Mouse (Mus musculus) kidney, postnatal 10 days (tissue): ENCODE results near the gene Creb3l1.
A peak's percentile ranks its signal among the peaks of the same experiment; 100 is the strongest.

Source experiments
- DNase-seq: peaks from one replicate; pipeline ENCODE4 v3.0.0; 2021; ENCODE audit warnings: mixed read lengths

Gene Creb3l1

DNA sequence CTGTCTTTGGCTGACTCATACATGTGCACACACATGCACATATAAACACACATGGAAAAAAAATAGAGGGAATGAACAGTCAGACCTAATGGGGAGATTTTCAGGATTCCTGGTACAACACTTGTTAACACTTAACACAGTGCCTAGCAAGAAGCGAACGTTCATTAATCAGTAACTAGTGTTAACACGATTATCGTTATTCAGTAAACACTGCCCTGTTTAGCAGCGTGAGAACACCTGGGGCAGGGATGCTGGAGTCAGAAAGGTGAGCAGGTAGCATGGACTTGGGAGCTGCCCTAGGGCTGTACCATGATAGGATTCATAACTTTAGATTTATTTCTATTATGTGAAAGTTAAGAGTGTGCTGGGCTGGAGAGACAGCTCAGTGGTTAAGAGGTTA lies 28.3 kb downstream of the Creb3l1 start:
- DNase-seq = no peak

- no peak for DNase-seq
These were observed 30.9 kb downstream of the Creb3l1 start for GRCm38 (mm10) chr2:91993409-91993808.

- no peak for DNase-seq
These were observed 34.6 kb downstream of the Creb3l1 start for GRCm38 (mm10) chr2:91989750-91990149.

DNA sequence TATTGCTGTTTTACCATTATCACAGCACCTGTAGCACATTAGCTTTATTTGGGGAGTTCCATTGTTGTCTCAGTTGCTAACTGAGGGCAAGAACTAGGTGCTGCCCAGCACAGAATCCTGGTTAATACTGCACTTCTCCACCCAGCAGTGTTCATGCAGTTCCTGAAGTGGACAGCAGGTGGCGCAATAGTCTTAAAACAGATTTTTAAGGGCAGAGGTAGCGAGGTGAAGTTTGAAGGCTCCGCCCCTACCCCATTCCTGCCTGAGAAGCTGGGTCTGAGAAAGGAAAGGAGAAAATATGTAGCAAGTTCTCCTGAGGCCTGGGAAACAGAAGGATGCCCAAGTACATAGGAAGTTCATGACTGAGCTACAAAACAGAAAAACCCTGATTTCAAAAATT lies 36.8 kb downstream of the Creb3l1 start:
- peak; percentile 94 for DNase-seq

DNA sequence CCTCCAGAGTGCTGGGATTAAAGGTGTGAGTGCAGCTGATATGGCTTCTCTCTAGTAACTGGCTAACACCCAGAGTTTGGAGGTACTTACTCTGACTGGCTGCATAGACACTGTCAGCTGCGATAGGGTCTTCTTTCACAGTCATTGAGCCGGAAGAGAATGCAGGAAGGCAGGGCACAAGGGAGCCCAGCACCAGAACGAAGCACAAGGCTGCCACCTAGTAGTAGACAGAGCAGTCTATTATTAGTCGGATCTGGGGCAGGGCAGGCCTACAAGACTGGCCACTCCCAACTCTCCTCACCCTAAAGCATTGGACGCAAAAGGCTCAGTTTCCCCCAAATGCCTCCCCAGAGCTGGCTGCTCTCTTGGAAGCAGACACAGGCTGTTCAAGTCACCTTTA lies 38.2 kb downstream of the Creb3l1 start:
- DNase-seq = peak; percentile 49

GRCm38 (mm10) chr2:91984906-91985525 lies 39.3 kb downstream of the Creb3l1 start:
- DNase-seq = no peak

DNA sequence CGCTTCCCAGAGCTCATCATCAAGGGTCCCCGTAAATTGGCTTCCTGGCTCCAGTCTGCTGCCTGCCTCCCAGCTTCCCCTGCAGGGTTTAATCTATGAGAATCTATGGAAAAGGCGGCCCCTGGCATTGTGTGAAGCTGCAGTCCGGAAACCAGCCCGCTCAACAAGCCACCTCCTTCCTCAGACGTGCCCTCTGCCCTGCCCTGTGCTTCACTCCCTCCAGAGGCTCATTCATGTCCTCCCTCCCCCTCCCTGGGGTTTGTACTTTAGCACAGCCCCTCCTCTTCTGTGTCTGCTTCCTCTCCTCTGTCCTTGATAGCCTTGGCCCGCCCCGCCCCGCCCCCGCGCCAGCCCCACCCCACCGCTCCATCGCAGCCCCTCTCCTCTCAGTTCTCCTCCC lies 39.9 kb downstream of the Creb3l1 start:
- peak; percentile 87 for DNase-seq

GRCm38 (mm10) chr2:91980830-91981229 lies 43.5 kb downstream of the Creb3l1 start:
- no peak for DNase-seq

DNA sequence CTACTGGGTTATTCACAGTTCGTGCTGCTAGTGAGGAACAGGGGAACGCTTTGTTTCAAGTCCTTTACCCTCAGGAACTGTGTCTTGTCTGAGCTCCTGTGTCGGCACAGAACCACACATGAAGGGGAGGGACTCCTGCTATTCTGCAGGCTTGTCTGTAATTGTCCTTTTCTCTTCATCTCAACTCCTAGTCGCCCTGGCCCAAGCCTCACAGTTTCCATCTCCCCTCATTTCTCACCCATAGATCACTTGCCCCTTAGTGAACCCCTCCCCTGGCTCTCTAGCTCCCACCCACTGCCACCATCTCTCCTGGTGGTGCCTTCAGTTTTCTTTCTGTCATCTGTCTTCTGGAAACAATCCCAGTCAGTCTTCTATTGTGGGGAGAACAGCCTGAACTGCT lies 44.1 kb downstream of the Creb3l1 start:
- DNase-seq = no peak

DNA sequence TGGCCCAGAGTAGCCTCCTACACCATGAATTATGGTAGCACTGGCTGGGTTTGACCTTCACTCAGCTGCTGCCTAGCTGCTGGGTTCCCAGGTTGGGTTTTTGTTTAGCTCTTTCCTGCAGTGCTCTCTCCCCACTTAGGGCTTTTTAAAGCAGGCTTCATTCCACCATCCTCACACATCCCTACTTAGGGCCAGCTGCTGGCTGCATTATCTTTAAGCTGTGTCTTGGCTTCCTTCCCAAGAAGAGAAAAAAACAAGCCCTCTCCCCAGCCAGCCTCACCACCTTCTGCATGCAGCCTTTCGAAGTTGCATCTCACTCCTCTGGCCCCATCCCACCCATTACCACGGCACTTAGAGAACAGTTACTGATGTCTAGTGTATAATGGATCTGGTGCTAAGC lies 45.8 kb downstream of the Creb3l1 start:
- DNase-seq = no peak

GRCm38 (mm10) chr2:91977960-91978359 lies 46.3 kb downstream of the Creb3l1 start:
- DNase-seq = no peak

DNA sequence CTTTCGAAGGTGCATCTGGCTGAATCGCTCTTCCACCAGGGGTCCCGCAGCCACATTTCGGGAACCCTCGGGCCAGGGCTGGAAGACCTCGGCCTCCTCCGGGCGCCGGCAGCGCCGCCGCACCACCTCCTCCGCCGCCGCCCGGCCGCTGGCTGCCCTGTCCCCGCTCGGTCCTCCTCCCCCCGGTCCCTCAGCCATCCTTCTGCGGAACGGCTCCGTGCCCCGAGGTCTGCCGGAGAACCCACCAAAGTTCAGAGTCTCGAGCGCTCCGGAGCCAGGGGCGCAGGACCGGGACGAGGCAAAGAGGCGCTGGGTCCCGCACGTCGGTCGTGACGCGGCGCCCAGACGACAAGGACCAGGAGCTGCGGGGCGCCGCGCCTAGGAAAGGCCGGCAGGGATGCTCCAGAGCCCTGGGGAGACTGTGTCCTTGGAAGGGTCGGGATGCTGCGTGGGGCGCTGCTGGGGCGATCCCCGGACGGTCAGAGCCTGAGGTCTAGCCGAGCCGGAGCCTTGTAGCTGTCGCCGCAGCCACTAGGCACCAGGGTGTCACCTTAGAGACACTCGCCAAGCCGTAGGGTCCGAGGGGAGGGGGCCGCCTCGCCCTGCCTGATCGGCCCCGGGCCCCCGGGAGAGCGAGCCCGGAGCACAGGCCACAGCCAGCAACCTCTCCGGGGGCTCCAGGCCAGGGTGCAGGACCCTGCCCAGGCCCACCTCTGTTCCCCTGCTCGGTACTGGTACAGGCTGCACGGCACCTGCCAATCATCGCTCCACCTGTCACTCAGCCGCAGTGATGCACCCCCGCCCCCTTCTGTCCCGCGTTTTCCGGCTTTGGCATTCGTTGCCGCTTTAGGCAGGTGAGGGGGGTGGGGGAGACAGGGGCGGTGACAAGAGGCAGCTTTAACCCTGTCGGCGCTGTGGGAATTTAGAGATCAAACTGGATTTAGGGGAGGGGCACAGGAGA lies 48.4 kb downstream of the Creb3l1 start, which contains the start of gene Dgkz:
Dgkz (minus strand) TSS at position 284 of the 961 bp plus-strand sequence.
- DNase-seq = peak; percentile 30

DNA sequence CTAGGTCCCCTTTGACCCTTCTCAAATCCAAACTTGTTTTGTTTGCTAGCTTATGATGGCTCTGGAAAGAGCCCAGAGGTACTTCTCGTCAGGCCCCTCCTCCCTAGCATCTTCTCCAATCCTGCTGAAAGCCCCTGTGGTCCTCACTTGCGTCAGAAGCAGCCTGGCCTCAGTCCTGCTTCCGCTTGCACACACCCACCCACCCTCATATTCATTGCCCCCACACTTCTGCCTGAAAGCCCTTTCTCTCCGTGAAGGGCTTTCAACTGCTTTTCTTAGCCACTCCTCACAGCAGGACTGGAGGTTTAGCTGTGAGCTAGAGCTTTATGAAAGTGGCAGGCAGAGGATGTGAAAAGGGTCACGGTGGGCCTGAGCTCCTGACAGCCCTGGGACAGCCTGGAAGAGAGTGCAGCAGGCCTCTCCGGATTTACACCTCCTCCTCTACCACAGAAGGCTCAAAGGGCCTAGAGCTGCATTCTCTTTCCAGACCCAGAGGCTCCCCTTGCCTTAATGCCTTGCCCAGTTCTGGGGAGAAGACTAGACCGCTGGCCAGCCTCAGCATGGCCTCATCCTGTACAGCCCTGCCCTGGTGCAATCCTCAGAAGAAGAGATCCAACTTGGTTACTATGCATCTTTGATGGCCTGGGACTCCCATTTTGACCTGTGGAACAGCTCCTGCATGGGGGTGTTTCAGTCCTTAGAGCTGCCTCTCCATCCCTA lies 50.7 kb downstream of the Creb3l1 start:
- no peak for DNase-seq

DNA sequence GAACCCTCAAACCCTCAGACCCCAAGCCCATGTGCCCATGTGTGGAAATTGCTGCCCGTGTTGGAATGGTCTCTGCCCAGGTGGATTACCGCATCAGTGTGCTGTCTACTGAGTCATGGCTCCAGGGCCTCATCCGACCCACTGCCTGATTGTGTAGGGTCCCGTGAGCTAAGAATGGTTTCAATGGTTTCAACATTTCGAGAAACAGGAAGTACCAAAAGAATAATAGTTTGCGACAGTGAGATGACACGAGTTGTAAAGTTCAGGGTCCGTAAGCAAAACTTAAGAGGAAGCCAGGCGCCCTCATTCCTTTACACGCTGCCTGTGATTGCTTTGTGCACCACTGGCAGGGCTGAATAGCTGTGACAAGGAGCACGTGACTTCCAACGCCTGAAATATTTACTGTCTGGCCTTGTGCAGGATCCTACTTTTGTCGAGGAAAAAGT lies 52.2 kb downstream of the Creb3l1 start:
- DNase-seq = no peak

DNA sequence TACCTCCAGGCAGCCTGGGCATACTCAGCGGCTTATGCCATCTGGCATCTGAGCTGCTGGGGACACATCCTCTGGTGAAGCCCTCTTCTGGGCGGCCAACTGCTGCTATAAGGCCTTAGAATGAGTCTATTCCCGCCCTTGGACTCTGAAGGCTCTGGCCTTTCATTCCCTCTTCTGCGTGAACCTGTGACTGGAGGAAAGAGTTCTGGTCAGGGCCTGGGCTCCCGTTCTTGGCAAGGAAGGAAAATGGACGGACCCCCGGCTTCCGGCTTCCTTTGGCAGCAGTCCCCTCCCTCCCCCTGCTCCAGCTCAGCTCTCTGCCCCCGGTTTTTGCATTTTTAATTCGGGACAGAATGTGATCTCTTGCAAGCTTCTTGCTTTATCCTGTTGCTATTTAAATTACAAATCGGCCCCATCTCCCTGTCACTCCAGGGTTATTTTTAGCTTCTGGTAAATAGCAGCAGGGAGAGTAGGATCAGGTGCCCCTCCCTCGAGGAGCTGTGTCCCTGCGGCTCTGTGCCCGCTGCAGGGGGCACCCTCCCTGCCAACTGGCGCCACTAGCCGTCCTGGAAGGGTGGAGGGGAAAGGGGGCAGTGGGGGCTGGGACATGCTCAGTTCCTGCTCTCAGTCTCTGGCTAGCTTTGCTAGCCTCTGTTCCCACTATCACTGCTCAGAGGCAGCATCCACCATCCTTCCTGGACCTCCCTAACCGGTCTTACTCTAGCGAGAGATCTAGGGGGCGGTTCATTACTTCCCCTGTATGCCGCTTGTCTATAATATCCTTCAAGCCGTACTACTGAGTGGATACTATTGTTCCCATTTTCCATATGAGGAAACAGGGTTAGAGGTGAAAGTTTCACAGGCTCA lies 52.8 kb downstream of the Creb3l1 start:
- peak; percentile 67 for DNase-seq

- DNase-seq = peak; percentile 80
These were observed 56.3 kb downstream of the Creb3l1 start for GRCm38 (mm10) chr2:91967962-91968361.

GRCm38 (mm10) chr2:91966367-91966766 lies 57.9 kb downstream of the Creb3l1 start:
- no peak for DNase-seq

- peak; percentile 93 for DNase-seq
These were observed 58.9 kb downstream of the Creb3l1 start for GRCm38 (mm10) chr2:91965417-91965816.

DNA sequence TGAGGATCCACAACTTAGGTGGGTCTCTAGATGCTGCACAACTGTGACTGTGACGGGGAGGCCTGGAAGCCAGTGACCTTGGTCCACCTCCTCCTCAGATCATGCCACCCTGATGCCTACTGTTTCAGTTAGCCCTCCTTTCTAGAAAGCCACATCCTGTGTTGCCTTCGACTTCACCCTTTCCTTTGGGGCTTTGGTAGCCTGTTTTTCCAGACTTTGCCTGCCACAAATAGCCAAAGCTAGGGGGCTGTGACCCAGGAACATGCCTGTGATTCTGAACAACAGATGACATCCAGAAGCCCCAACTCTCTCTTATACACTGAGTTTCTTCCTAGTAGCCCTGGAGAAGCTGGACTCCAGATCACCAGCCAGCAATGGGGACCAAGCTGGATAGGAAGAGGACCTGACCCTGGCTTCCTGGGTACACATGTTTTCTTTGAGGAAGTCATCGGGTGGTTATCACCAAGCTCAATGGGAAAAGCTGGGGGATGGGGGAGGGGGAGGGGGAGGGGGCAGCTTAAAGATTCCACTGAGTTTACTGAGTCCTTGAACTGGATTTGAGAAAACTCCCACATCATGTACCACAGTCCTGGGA lies 59.6 kb downstream of the Creb3l1 start:
- DNase-seq = no peak

DNA sequence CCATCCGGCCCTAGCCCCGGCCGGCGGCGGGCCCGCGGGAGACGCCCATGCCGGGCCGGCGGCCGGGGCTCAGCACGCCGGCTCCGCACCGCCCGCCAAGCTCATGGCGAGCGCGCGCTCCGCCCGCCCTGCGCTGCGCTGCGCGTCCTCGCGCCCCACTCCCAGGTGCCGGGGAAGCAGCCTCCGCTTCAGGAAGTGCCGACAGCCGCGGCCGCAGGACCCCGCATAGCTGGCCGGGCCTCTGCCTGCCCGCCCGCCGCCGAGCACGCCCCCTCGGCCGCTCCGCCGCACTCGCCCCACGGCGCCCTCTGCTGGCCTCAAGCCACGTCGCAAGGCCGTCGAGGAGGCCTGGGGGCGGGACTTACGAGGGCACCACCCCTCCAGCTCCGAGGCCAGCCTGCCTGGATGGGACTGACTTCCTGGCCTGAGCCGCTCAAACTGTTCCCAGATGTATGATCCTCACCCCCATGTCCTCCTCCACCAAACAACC lies 60.8 kb downstream of the Creb3l1 start:
- peak; percentile 99 for DNase-seq

GRCm38 (mm10) chr2:91962864-91963401 lies 61.4 kb downstream of the Creb3l1 start:
- peak; percentile 63 for DNase-seq
